Mouse (Mus musculus) layer of hippocampus, adult 9-11 months (tissue): Measurements from ENCODE around the gene Hs2st1.

ENCODE experiments used
- DNase-seq: peaks from one replicate; pipeline ENCODE4 v3.0.0; 2022

Hs2st1 gene

DNA sequence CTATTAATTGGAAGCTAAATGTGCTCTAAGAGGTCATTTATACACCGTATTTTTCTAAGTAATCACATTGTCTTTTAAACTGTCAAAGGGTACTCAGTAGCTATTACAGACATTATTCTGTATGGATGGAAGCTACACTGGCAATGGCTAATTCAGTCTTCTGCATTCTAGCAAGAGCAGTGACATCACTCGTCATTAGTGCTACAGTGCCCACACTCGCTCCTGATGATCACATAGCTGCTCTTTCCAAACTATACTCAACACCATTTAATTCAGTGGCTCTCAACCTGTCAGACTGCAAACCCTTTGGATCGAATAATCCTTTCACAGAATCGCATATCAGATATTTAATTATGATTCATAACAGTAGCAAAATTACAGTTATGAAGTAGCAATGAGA is 19.3 kb downstream of the Hs2st1 start:
- DNase-seq, result no peak

DNA sequence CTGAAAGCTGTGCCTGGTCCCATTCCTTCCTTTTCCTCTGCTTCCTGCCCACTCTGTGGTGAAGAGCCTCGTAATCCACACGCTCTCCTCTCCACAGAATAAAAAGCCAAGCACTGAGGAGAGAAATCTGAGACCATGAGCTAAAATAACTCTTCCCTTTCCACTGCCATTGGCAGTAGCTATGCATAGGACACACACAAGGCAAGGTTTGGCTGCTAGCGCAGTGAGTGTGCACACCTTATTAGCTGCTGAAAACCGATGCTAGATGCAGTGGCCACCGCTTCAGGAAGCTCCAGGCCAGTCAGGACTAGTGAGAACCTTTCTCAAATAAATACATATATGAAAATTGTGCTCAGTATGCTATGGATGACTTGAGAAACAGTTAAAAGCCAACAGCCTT is 19.9 kb downstream of the Hs2st1 start:
- no peak for DNase-seq

DNA sequence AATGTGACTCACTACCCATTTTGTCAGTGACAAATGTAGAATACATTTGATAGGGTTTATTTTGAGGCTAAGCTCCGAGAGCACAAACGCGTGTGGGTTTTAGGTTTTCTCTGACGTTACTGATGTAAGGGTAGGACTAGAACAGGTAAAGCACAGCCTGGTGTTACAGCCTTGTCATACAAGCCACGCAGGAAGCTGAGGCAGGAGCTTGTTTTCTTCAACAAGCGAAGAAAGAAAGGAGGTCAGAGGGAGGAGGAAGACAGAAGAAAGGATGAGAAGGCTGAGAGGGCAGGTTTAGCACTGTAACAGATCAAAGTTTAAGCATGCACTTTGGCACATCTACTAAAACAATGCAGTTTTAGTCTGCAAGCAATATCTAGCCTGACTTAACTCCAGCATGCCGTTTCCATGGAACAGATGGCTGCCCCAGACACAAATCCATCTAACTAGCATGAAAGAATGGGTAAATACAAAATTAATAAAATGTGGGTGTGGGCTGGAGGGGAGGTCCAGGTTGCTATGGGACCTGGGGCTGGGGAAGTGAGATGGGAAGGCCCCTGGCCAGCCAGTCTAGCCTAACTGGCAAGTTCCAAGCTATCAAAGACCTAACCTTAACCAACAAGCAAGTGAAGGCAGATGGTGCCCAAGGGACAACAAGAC is 21.7 kb downstream of the Hs2st1 start:
- DNase-seq, result peak; percentile 64

DNA sequence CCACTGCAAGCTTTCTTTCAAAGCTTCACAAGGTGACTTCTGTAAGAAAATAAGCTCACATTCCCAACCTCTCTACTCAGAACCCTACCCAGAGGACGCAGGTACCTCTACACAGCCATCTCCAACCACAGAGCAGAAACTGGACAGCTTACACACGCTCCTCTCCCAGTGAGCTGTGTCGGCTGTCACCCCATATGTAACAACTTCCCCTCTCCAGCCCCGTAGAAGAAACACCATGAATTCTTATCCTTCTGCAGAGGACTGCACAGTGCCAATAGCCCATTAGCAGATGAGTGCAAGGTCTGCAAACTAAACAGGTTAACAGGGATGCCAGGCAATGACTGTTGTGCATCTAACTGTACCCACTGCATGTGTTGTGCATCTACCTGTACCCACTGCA is 23.5 kb downstream of the Hs2st1 start:
- DNase-seq, result no peak

DNA sequence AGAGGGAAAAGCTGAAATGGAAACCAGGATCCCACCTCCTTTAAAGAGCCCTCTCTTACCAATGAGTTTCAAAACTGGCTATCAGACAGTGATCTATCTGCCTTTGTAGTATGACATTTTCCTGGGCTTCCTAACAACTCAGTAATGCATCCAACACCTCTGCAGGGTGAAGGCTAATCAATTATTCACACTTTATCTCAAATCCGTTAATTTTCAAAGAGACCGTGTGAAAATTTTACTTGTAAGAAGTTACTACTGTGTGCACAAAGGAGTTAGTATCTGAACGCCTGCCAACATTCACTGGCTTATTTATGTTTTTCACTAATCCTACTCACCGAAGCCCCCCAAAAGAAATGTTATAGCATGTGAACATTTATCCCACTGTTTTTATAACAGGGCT is 24.1 kb downstream of the Hs2st1 start:
- DNase-seq, result no peak

GRCm38 (mm10) chr3:144545152-144545551 is 24.8 kb downstream of the Hs2st1 start:
- no peak for DNase-seq

DNA sequence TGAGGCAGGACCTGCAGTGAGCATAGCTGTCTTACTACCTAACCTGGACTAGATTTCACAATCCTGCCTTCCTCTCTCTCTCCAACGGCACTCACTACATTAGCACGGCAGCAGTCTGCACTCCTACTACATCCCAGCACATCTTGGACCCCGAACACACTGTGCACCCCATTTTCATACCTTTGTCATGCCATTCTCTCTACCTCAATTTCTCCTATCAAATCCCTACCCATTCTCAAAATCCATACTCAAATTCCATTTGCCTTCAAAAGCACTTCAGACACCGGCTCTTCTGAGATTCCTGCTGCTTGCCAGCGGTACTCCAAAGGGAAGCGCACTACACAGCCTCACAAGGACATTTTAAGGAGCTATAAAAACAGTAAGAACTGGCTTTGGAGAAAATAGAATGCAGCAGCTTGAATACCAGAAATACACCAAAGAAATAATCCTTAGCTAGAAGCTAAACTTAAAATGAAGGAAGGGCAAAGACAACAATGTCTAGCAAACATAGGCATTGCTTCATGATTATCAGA is 28.0 kb downstream of the Hs2st1 start:
- DNase-seq, result no peak

DNA sequence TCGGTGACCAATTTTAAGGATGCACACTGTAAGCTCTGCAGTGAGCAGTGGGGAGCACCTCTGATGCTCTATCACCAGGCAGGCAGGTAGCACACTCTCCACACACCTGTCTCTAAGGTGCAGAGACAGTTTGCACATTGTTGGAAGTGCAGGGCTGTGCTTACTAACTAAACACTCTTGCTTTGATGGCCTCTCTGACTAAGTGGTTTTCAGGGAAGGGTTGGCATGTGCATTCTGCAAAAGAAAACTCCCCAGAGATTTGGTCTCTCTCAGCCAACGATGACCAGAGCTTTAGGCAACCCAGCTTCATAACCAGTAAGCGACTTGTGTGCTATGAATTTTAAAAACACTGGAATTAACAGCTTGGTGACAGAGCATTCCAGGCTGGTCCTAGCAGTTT is 29.2 kb downstream of the Hs2st1 start:
- no peak for DNase-seq

- DNase-seq, result no peak
Measured at GRCm38 (mm10) chr3:144539051-144539450, 30.9 kb downstream of the Hs2st1 start.

- peak; percentile 22 for DNase-seq
Measured at GRCm38 (mm10) chr3:144537078-144537855, 32.7 kb downstream of the Hs2st1 start.

DNA sequence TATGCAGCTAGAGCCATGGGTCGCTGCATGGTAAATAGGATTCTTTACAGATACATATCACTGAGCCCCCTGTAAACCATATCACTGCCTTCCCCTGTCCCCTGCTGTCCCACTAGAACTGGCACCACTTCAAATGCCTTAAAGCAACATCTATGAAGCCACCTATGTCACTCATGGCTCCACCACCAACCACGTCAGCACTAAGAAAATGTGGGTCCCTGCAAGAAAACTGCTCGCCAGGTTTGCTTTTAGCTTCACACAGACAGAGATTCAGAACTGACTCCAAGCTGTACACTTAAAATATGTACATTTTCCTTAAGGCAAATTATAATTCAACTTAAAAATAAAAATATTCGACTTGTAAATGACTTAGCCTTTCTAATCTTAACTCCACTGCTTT is 34.9 kb downstream of the Hs2st1 start:
- DNase-seq, result no peak

GRCm38 (mm10) chr3:144531023-144531422 is 39.0 kb downstream of the Hs2st1 start:
- no peak for DNase-seq

DNA sequence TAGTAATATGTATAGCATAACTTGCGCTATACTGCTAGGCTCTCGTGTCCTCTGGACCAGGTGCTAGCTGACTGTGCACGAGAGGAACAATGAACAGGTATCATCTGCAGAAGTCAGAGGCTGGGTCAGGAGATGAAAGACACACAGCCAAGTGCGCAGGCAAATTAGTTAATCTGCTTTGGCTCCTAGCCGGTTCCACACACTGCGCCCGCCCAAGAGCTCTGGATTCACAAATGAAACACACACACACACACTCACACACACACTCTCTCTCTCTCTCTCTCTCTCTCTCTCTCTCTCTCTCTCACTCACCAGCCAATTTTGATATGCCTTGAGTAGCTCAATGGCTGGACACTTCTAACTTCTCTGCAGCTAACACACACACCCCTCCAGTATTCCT is 42.1 kb downstream of the Hs2st1 start:
- DNase-seq, result no peak

DNA sequence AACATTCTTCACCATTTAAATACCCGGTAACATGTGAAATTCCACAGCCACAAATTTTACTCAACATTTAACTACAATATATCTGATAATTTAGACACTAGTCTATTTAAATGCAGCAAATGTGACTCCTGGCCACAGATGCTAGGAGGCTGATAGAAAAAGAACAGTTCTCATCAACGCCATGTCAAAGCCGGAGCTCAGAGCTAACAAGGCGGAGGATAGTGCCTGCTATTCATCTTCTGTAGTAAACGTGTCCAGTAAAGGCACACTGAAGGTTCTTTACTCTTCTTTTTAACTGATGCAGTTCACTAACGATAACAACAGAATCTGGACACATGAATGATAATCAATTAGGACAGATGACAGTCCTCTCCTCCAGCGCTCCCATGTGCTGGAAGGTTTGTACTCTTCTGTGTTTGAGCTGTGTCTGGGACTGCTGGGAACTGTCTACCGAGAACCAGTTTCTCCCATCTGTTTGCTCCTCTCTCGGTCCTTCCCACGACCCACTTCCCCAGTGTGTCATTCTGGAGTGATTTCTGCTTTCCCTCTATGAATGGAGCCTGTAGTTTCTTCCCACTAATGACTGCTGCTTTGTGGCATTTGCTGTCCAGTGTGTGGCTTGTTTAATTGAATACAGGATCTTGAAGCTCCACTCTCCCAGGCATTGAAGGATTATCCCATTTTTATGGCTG is 50.3 kb downstream of the Hs2st1 start:
- DNase-seq, result peak; percentile 44

- DNase-seq, result no peak
Measured at GRCm38 (mm10) chr3:144518917-144519316, 51.1 kb downstream of the Hs2st1 start.

DNA sequence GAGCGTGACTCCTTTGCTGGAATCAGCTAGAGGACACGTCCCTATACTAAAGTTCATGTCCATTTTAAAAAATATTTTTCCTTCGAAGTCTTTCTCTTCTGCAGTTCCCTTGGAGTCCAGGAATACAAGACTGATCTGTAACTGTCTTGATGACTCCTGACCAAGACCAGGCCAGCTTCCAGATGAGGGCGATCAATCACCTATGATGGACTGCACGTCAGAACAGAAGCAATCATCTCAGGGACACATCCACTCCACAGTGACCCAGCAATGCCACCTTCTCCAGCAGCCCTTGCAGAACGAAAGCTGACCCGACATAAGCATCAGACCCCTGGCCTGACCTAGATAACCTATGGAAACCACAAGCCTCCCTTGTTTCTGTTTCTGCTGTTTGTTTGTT is 54.7 kb downstream of the Hs2st1 start:
- no peak for DNase-seq

DNA sequence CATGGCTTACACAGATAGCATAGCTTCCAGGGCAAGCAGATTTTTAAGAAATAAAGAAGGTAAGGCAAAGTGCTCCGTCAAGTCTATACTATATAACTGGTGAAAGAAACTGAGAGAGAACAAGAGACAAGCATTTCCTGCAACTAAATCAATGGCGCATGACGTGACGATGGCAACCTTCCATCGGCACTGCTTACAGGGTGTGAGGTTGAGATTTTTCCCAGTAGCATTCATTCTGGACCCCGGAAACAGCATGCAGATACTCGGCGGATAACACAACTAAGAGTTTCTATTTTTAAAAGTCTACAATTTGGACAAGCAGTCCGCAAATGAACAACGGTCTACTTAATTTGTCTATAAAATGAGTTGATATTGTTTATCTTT is 55.9 kb downstream of the Hs2st1 start:
- DNase-seq, result no peak

DNA sequence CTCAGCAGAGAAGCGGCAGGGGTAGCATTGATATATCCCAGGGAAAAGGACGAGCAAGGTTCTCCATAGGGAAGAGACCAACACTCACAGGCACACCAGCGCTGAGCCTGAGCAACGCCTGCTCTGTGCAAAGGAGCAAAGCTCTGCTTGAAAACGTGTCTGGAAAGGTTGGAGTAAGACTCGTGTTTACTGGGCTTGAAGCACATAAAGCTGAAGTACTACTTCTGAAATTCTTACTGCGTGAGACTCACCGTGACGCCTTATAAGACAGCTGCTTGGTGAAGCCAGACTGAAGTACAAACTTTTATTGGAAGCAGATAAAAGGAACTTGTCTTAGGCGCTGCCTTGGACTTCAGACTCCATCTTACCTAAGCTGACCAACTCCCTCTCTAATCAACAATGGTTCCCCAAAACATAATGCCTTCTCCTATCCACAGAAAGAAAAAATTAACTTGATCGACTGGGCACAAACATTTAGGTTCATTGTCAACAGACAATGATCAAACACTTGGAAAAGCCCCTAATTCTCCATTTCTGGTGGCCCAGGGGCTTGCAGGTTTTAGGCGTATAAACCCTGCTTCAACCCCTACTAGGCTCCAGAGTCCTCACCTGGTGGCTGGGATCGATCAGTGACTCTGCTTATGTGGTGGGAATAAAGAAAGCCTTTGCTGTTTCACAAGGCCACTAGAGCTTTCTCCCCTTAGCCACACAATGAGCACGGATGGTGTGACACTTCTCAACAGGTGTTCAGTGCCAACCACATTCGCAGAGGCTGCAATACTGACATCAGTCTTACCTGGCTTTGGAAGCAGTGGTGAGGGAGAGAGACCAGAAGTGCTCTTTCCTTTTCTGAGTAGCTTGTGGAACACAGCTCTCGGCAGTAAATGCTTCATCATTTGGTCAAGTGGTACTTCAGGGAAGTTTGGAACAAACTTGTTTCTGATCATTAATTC is 56.5 kb downstream of the Hs2st1 start:
- DNase-seq, result no peak

DNA sequence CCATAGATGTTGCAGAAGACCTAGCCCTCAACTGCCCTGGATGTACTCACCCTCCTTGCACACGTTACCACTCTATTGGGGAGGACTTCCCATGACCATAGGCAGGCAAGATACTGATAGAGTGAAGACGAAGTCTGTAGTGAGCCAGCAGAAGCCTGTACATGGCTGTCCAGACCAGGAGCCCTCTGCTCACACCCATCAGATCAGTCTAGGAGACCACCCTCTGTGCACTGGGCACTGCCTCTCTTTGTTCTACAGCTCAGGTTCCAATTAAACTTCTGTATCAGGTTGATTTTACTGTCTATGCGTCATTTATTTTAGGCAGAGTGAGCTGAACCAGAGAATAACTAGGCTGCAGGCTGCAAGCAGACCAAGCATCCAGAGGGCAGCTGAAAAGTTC is 59.3 kb downstream of the Hs2st1 start:
- DNase-seq, result no peak

DNA sequence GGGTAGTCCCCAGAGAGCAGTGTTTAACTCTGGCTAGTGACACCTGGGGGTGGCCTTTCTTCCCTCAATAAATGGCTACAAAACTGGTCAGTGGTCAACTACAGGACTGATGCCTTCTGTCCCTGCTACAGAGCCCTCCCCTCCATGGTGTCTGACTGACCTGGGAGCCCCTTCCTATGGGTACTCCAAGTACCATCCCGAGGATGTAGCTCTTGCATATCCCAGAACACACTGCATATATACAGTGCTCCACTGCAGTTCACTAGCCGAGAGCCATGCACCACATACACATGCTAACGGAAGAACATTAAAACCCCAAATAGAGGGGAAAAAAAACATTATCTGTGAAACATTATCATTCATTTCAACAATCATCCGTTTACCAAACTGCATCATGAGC is 61.6 kb downstream of the Hs2st1 start:
- no peak for DNase-seq

- no peak for DNase-seq
Measured at GRCm38 (mm10) chr3:144507885-144508284, 62.1 kb downstream of the Hs2st1 start.

- DNase-seq, result peak; percentile 44
Measured at GRCm38 (mm10) chr3:144506213-144506612, 63.8 kb downstream of the Hs2st1 start.

DNA sequence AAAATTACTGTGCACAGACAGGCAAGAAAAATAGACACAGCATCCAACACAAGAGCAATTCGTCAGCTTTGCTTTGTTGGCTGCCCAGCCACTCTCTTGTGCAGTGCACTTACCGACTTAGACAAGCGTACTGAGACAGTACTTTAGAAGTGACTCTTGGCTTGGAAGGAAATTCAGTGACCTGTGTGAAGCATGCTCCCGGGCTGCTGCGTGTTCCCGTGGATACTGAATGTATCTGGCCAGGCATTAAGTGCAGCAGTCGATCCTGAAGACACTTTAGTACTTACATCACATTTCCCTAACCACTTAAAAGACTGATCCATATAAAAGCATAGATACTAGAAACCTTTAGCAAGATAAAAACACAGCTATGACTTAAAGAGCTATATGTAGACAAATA is 68.1 kb downstream of the Hs2st1 start:
- no peak for DNase-seq
